Mouse (Mus musculus) stomach, adult 2 months (tissue): Measurements from ENCODE around the gene Parp2. TPM values are rescaled to one million over a fixed set of nuclear protein-coding genes. Genes with fewer than 3 reads are reported as not detected.

Experiments used
- polyA plus RNA-seq: library from polyadenylated mRNA; depleted of rRNA; stranded (reverse); fragments of >200 nt; gene quantifications from 2 replicates; pipeline ENCODE4 v1.2.3, GENCODE M21; 2012; rRNA removed

Gene Parp2
- 1.1 and 1.7 TPM in 2 replicates for polyA plus RNA-seq

DNA sequence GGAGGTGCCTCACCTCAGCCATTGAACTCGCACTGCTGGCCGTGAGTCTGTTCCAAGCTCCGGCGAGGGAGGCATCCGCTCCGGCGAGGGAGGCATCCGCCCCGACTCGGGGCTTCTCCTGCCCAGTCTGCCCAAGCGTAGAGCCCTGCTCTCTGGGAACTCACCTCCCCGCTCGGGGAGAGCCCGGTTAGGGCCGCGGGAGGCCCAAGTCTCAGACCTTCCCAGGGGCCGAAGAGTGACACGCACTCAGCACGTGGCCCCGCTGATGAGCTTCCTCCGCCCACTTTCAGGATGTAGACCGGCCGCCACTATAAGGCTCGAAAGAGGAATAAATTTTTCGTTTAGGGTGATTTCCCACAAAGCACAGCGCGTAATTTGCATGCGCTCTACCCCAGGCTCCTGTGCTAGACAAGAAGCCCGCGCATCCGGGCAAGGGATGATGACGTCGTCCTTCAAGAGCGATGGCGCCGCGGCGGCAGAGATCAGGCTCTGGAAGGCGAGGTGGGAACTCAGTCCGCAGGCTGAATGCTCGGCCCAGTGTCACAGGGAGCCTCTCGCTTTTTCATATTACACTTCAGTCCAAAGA, at the start of gene Parp2, which contains the start of gene Ccnb1ip1:
Parp2 (plus strand) TSS at position 355 of the 586 bp plus-strand sequence.
Ccnb1ip1 (minus strand) TSS at position 246 of the 586 bp plus-strand sequence.

DNA sequence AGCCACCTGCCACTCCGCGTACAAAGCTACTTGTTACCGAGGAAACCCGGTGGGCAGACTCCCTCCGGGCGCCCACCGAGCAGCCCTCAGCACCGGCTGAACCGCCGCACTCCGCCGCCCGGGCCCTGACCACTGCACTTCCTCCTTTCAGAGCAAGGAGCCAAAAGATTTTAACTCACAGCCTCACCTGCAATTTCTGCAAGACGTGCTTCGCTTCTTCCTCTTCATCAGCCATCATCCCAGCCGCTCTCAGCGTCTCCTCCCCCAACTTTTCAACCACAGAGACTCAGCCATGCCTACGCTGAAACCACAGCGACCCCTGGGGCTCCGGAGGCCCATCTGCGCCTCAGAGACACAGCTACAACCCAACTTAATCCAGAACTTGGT, 22.4 kb upstream of the Parp2 start, which contains the start of gene Ttc5:
Ttc5 (minus strand) TSS at position 269 of the 387 bp plus-strand sequence.

DNA sequence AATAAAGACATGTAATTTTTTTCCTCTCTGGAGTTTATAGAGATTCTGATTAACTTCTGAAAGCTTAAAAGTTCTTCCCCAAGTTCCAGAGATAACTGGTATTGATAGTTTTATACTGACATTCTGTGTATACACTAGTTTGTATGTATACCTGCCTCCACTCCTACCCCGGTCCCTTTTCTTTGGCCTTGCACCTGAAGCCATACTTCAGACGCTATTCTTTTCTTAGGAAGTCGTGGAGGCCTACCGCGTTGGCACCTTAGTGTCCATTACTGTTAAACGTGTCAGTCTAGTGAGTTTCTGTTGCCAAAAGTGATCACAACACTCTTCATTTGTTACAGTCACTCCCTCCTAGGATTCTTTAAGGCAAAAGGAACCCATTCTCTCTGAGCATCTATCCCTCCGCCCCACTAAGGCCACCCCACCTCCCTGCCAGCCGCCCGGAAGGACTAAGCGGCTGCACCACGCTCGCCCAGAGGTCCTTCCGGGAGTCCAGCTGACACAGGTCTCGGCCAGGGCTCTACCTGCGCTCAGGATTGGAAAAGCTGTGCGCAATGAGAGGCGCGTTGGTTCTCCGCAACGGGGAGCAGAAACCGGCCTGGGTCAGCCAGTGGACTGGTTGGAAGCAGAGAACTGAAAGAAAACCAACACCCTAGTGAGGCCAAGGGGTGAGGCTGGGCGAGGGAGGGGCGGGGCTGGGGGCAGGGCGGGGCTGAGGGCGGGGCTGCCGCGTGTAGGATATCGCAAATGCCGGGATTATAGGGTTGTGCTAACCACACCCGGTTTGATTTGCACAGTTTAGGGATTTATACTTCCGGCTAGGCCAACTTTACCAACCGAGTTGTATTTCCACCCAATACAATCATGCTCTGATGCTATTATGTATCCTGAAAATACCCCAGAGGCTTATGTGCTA, 62.5 kb downstream of the Parp2 start, which contains the start of gene Tep1:
Tep1 (minus strand) TSS at position 672 of the 916 bp plus-strand sequence.

Other genes starting within 250 kb of the Parp2 start
- not detected in 2 replicates for gene Olfr744, start 193.0 kb upstream of the Parp2 start, polyA plus RNA-seq
- not detected in 2 replicates for gene Olfr745, start 168.5 kb upstream of the Parp2 start, polyA plus RNA-seq
- not detected in 2 replicates for gene Olfr746, start 160.8 kb upstream of the Parp2 start, polyA plus RNA-seq
- gene Olfr747, start 114.6 kb upstream of the Parp2 start, polyA plus RNA-seq: not detected in 2 replicates
- not detected in 2 replicates for gene Olfr748, start 100.5 kb upstream of the Parp2 start, polyA plus RNA-seq
- not detected in 2 replicates for gene Olfr749, start 62.7 kb upstream of the Parp2 start, polyA plus RNA-seq
- gene Ttc5, start 22.3 kb upstream of the Parp2 start, polyA plus RNA-seq: 5.8 and 6.4 TPM in 2 replicates
- gene Ccnb1ip1, start 109 bp upstream of the Parp2 start, polyA plus RNA-seq: not detected in 2 replicates
- gene Tep1, start 62.7 kb downstream of the Parp2 start, polyA plus RNA-seq: 7.6 and 10.3 TPM in 2 replicates
- gene Klhl33, start 89.7 kb downstream of the Parp2 start, polyA plus RNA-seq: 0.65 and 0.79 TPM in 2 replicates
- 37.8 and 96.3 TPM in 2 replicates for gene Osgep, start 117.1 kb downstream of the Parp2 start, polyA plus RNA-seq
- 7.8 and 10.9 TPM in 2 replicates for gene Apex1, start 117.1 kb downstream of the Parp2 start, polyA plus RNA-seq
- 27.9 and 42.4 TPM in 2 replicates for gene Pip4p1, start 123.0 kb downstream of the Parp2 start, polyA plus RNA-seq
- gene Pnp, start 123.2 kb downstream of the Parp2 start, polyA plus RNA-seq: 6.5 and 7.3 TPM in 2 replicates
- not detected in 2 replicates for gene Gm49342, start 136.7 kb downstream of the Parp2 start, polyA plus RNA-seq
- gene Pnp2, start 148.2 kb downstream of the Parp2 start, polyA plus RNA-seq: 0.14 TPM in 1 of 2 replicates, not detected in the other
- 0.40 TPM in 1 of 2 replicates, not detected in the other for gene Rnase10, start 199.9 kb downstream of the Parp2 start, polyA plus RNA-seq
- 0.19 TPM in 1 of 2 replicates, not detected in the other for gene Rnase9, start 234.0 kb downstream of the Parp2 start, polyA plus RNA-seq
- not detected in 2 replicates for gene Rnase11, start 242.3 kb downstream of the Parp2 start, polyA plus RNA-seq
- gene Rnase12, start 249.8 kb downstream of the Parp2 start, polyA plus RNA-seq: 0.28 TPM in 1 of 2 replicates, not detected in the other